28 mouse cellular contexts compared by ENCODE assay signal in genomic region chr16:94489326-94489725, GRCm38 (mm10). TPM values are rescaled to one million over a fixed set of nuclear protein-coding genes. Genes with fewer than 3 reads are reported as not detected.
DNase-seq lines count a peak whose midpoint lies in the region; ATAC-seq lines count a peak whose summit lies in the region.
"Had no signal": no experiment of that assay in that cellular context is flagged by ENCODE, and none has a peak within 500 bp of the region (broad histone marks: within the 10 kb centered on the region; RNA-seq: fewer than 3 reads in every experiment).

No protein-coding gene starts in this region.

- ATAC-seq in frontal cortex, adult (ENCODE audit: low TSS enrichment) = peak; percentile 91
- ATAC-seq in midbrain, embryonic 15.5 days (replicated peaks) = no peak
- ATAC-seq: activated CD4-positive, CD25-positive, alpha-beta regulatory T cell, adult 4 months; forebrain, embryonic 15.5 days; hindbrain, postnatal 0 days had no signal

- 95% methylated on average over 5 of the region's 5 CpGs for WGBS in midbrain, embryonic 15.5 days

- no peaks in the 10 kb centered on the region for H3K9me3 ChIP-seq in midbrain, embryonic 15.5 days
- H3K9me3 ChIP-seq: embryonic facial prominence, embryonic 10.5 days; embryonic facial prominence, embryonic 13.5 days; forebrain, embryonic 12.5 days; forebrain, embryonic 15.5 days; heart, embryonic 10.5 days; heart, embryonic 13.5 days had no signal

- H3K4me2 ChIP-seq in midbrain, embryonic 15.5 days = no peak overlapping the region
- H3K4me2 ChIP-seq: embryonic facial prominence, embryonic 13.5 days; forebrain, embryonic 12.5 days; forebrain, embryonic 15.5 days; heart, embryonic 13.5 days; hindbrain, embryonic 14.5 days had no signal

- H3K4me1 ChIP-seq in midbrain, embryonic 15.5 days = no peaks in the 10 kb centered on the region
- H3K4me1 ChIP-seq: embryonic facial prominence, embryonic 10.5 days; embryonic facial prominence, embryonic 13.5 days; forebrain, embryonic 12.5 days; forebrain, embryonic 15.5 days; heart, embryonic 10.5 days had no signal

- no peaks in the 10 kb centered on the region for H3K27me3 ChIP-seq in midbrain, embryonic 15.5 days (replicated peaks)
- H3K27me3 ChIP-seq: embryonic facial prominence, embryonic 13.5 days; forebrain, embryonic 12.5 days; forebrain, embryonic 15.5 days; heart, embryonic 13.5 days had no signal

- H3K36me3 ChIP-seq in midbrain, embryonic 15.5 days (replicated peaks) = no peaks in the 10 kb centered on the region
- H3K36me3 ChIP-seq: embryonic facial prominence, embryonic 10.5 days; embryonic facial prominence, embryonic 13.5 days; forebrain, embryonic 12.5 days; forebrain, embryonic 15.5 days; heart, embryonic 10.5 days; heart, embryonic 13.5 days had no signal

- no peak overlapping the region for H3K9ac ChIP-seq in midbrain, embryonic 15.5 days
- H3K9ac ChIP-seq: embryonic facial prominence, embryonic 13.5 days; forebrain, embryonic 12.5 days; forebrain, embryonic 15.5 days; heart, embryonic 13.5 days; hindbrain, embryonic 14.5 days had no signal

- no peak overlapping the region for H3K4me3 ChIP-seq in midbrain, embryonic 15.5 days
- H3K4me3 ChIP-seq: embryonic facial prominence, embryonic 10.5 days; embryonic facial prominence, embryonic 13.5 days; erythroblast, embryonic 14.5 days; forebrain, embryonic 12.5 days; forebrain, embryonic 15.5 days; heart, adult 2 months; heart, embryonic 10.5 days; heart, embryonic 13.5 days had no signal

- intact Hi-C loops in left cerebral cortex, postnatal 25 days (cut with DNase I) = no loop called here
- intact Hi-C loops in left cerebral cortex, postnatal 4 days (cut with DNase I) = no loop called here

- DNase-seq in frontal cortex, postnatal 10 days (ENCODE audit: low spot score in 2 of 2) = no peak
- peak; percentile 27 to 87 for DNase-seq in left cerebral cortex, postnatal 25 days (ENCODE audit: low spot score in 2 of 2)
- no peak for DNase-seq in left cerebral cortex, postnatal 4 days
- DNase-seq in brain, adult 2 months (ENCODE audit: low read depth, low spot score) = peak; percentile 55
- DNase-seq in telencephalon, adult 2 months (ENCODE audit: low read depth, low spot score) = peak; percentile 43
- DNase-seq: adrenal gland, adult 8-10 months; adrenal gland, postnatal 25 days; cerebellum, adult 18-20 months; cerebellum, adult 9-11 months; cerebellum, postnatal 36 days; embryo, embryonic 11 days; gastrocnemius, postnatal 10 days; gastrocnemius, postnatal 36 days; heart, adult 2 months; heart, postnatal 14 days; heart, postnatal 4 days had no signal

- H3K27ac ChIP-seq in midbrain, embryonic 15.5 days = no peak overlapping the region
- H3K27ac ChIP-seq: embryonic facial prominence, embryonic 10.5 days; embryonic facial prominence, embryonic 13.5 days; forebrain, embryonic 12.5 days; forebrain, embryonic 15.5 days; heart, adult 2 months; heart, embryonic 10.5 days; heart, embryonic 13.5 days; hindbrain, embryonic 14.5 days; hindbrain, postnatal 0 days had no signal

RNA-seq across cellular contexts. Expression of gene Vps26c, which starts 37.3 kb away (rescaled TPM):
- total RNA-seq in left cerebral cortex, postnatal 25 days (2021) = 10 to 100 TPM; 29.4 to 33.7 TPM
- 10 to 100 TPM; 43.8 to 50.6 TPM for total RNA-seq in left cerebral cortex, postnatal 4 days (2021)
- polyA plus RNA-seq in midbrain, embryonic 15.5 days (2015; fragmentation: Nextera tagmentation; extraction: Ambion mirVana) = 79.8 and 91.8 TPM in 2 replicates

Comparison
In these comparisons a context has a peak if more than half of its experiments do, and no peak if none do; other contexts are left out.
1. DNase-seq: peak in left cerebral cortex, postnatal 25 days (2 of 2), brain, adult 2 months (single experiment) and telencephalon, adult 2 months (single experiment); none in frontal cortex, postnatal 10 days (0 of 2) and left cerebral cortex, postnatal 4 days (single experiment).